Mouse (Mus musculus): Measurements from ENCODE around the gene Tshz2. TPM values are rescaled to one million over a fixed set of nuclear protein-coding genes. Genes with fewer than 3 reads are reported as not detected.

The Tshz2 gene
- polyA plus RNA-seq, 1 experiment from 2014 or later, result 8.4 TPM

- ATAC-seq (ENCODE audit: low FRiP score), result no peak
- Histone ChIP-seq H3K4me2 (no peak overlapping the region), H3K27me3 (no peaks in the 10 kb centered on the region), H3K9ac (no peak overlapping the region), H3K4me1 (no peaks in the 10 kb centered on the region), H3K4me3 (replicated peaks) (no peak overlapping the region), H3K36me3 (replicated peaks) (peaks cover 8% of the 10 kb centered on the region), H3K9me3 (no peaks in the 10 kb centered on the region), H3K27ac (no peak overlapping the region)
- WGBS, result 78% methylated on average over 7 of the region's 7 CpGs
Observed at GRCm38 (mm10) chr2:170101932-170102331, 469.1 kb downstream of the Tshz2 start.

DNA sequence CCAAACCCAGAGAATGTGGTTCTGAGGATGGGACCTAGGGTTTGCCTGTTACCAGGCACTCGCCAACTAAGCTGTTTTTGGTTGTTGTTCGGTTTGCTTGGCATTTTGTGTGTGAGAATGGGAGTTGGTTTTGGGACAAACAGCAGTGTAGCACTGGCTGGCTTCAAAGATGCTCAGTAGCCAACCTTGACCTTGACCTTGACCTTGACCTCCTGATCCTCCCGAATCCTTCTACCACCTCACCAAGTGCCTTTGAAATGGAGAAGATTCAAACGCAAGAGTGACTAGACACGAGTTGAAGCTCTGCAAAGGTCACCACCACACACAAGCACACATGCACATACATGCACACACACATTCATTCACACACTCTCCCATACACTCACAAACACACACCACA, 470.5 kb downstream of the Tshz2 start:
- Histone ChIP-seq H3K4me2 (no peak overlapping the region), H3K4me3 (replicated peaks) (no peak overlapping the region), H3K9me3 (no peaks in the 10 kb centered on the region), H3K9ac (no peak overlapping the region), H3K4me1 (no peaks in the 10 kb centered on the region), H3K27me3 (no peaks in the 10 kb centered on the region), H3K27ac (no peak overlapping the region), H3K36me3 (replicated peaks) (peaks cover 20% of the 10 kb centered on the region)
- no peak for ATAC-seq (ENCODE audit: low FRiP score)
- WGBS, result 88% methylated on average over 5 of the region's 5 CpGs

- no peak for ATAC-seq (ENCODE audit: low FRiP score)
- Histone ChIP-seq H3K4me2 (no peak overlapping the region), H3K27ac (no peak overlapping the region), H3K9me3 (no peaks in the 10 kb centered on the region), H3K4me3 (replicated peaks) (no peak overlapping the region), H3K4me1 (no peaks in the 10 kb centered on the region), H3K36me3 (replicated peaks) (peaks cover 20% of the 10 kb centered on the region), H3K9ac (no peak overlapping the region), H3K27me3 (no peaks in the 10 kb centered on the region)
- 53% methylated on average over 9 of the region's 9 CpGs for whole genome bisulfite sequencing
Observed at GRCm38 (mm10) chr2:170103852-170104251, 471.0 kb downstream of the Tshz2 start.

DNA sequence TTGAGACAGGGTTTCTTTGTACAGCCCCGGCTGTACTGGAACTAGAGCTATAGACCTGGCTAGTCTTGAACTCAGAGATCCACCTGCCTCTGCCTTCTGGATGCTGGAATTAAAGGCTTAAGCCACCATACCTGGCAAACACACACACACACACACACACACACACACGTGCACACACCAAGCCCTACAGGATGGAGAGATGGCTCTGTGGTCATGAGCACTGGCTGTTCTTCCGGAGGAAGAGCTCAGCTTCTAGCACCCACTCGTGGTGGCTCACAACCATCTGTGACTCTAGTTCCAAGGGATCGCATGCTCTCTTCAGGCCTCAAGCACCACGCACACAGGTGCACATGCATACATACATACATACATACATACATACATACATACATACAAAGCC, 471.6 kb downstream of the Tshz2 start:
- 91% methylated on average over 6 of the region's 6 CpGs for WGBS
- no peak for ATAC-seq (ENCODE audit: low FRiP score)
- Histone ChIP-seq H3K9ac (no peak overlapping the region), H3K9me3 (no peaks in the 10 kb centered on the region), H3K36me3 (replicated peaks) (peaks cover 24% of the 10 kb centered on the region), H3K27ac (no peak overlapping the region), H3K4me1 (peaks cover 4% of the 10 kb centered on the region; the same call in 1 of the 2 replicates), H3K27me3 (no peaks in the 10 kb centered on the region), H3K4me3 (replicated peaks) (no peak overlapping the region), H3K4me2 (no peak overlapping the region)

DNA sequence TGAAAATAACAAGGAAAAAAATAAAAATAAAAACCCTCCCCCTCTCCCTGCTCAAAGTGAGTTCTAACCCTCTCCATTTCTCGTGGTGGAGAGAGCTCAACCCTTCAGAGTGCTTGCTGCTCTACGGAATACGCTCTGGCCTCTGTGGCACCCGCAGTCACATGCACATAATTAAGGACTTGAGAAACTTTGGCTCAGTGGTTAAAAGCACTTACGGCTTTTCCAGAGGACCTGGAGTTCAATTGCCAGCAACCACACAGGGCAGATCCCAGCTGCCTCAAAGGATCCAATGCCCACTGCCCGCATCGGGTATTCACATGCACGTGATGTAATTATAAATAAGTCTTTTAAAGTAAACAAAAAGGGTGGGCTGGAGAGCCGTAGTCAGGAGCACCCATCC, 473.2 kb downstream of the Tshz2 start:
- Histone ChIP-seq H3K4me1 (peaks cover 9% of the 10 kb centered on the region), H3K4me3 (replicated peaks) (no peak overlapping the region), H3K36me3 (replicated peaks) (peaks cover 40% of the 10 kb centered on the region), H3K27me3 (no peaks in the 10 kb centered on the region), H3K9me3 (no peaks in the 10 kb centered on the region), H3K9ac (no peak overlapping the region), H3K27ac (no peak overlapping the region), H3K4me2 (no peak overlapping the region)
- ATAC-seq (ENCODE audit: low FRiP score), result no peak
- whole genome bisulfite sequencing, result 76% methylated on average over 9 of the region's 9 CpGs

- H3K4me3 ChIP-seq (replicated peaks), result no peak overlapping the region
- 89% methylated on average over 3 of the region's 3 CpGs for WGBS
- peaks cover 56% of the 10 kb centered on the region for H3K36me3 ChIP-seq (replicated peaks)
- H3K4me1 ChIP-seq, result peaks cover 9% of the 10 kb centered on the region
- no peak overlapping the region for H3K27ac ChIP-seq
- H3K4me2 ChIP-seq, result no peak overlapping the region
- no peaks in the 10 kb centered on the region for H3K27me3 ChIP-seq
- no peak for ATAC-seq (ENCODE audit: low FRiP score)
- no peaks in the 10 kb centered on the region for H3K9me3 ChIP-seq
- H3K9ac ChIP-seq, result no peak overlapping the region
Observed at GRCm38 (mm10) chr2:170107791-170108190, 475.0 kb downstream of the Tshz2 start.

GRCm38 (mm10) chr2:170109528-170109927, 476.7 kb downstream of the Tshz2 start:
- no peaks in the 10 kb centered on the region for H3K27me3 ChIP-seq
- WGBS, result 35% methylated on average over 5 of the region's 5 CpGs
- peaks cover 74% of the 10 kb centered on the region for H3K36me3 ChIP-seq (replicated peaks)
- peaks cover 9% of the 10 kb centered on the region for H3K4me1 ChIP-seq
- H3K4me2 ChIP-seq, result no peak overlapping the region
- no peak overlapping the region for H3K27ac ChIP-seq
- no peak overlapping the region for H3K9ac ChIP-seq
- no peak for ATAC-seq (ENCODE audit: low FRiP score)
- H3K9me3 ChIP-seq, result no peaks in the 10 kb centered on the region
- H3K4me3 ChIP-seq (replicated peaks), result no peak overlapping the region

- H3K36me3 ChIP-seq (replicated peaks), result peaks cover 82% of the 10 kb centered on the region
Observed at GRCm38 (mm10) chr2:170110306-170110705, 477.5 kb downstream of the Tshz2 start.

GRCm38 (mm10) chr2:170116704-170117281, 484.0 kb downstream of the Tshz2 start:
- Histone ChIP-seq H3K4me1 (peaks cover 5% of the 10 kb centered on the region; the same call in 1 of the 2 replicates), H3K27me3 (no peaks in the 10 kb centered on the region), H3K36me3 (replicated peaks) (peaks cover 83% of the 10 kb centered on the region), H3K4me2 (no peak overlapping the region), H3K4me3 (replicated peaks) (no peak overlapping the region), H3K9ac (no peak overlapping the region), H3K9me3 (no peaks in the 10 kb centered on the region), H3K27ac (peak overlapping the region; percentile 15; the same call in 1 of the 2 replicates)
- ATAC-seq (ENCODE audit: low FRiP score), result peak; percentile 33; the same call in 1 of the 2 replicates
- 46% methylated on average over 4 of the region's 4 CpGs for WGBS

More at GRCm38 (mm10) chr2:170110306-170110705, 477.5 kb downstream of the Tshz2 start:
- no peaks in the 10 kb centered on the region for H3K9me3 ChIP-seq
- no peak overlapping the region for H3K4me2 ChIP-seq
- H3K9ac ChIP-seq, result no peak overlapping the region
- H3K27me3 ChIP-seq, result no peaks in the 10 kb centered on the region
- no peak for ATAC-seq (ENCODE audit: low FRiP score)
- 94% methylated on average over 8 of the region's 8 CpGs for WGBS
- no peak overlapping the region for H3K4me3 ChIP-seq (replicated peaks)
- no peak overlapping the region for H3K27ac ChIP-seq
- H3K4me1 ChIP-seq, result peaks cover 9% of the 10 kb centered on the region

GRCm38 (mm10) chr2:170120139-170121027, 487.6 kb downstream of the Tshz2 start:
- WGBS, result 93% methylated on average over 19 of the region's 19 CpGs
- no peak for ATAC-seq (ENCODE audit: low FRiP score)
- H3K36me3 ChIP-seq (replicated peaks), result peaks cover 54% of the 10 kb centered on the region

More at GRCm38 (mm10) chr2:170120139-170121027, 487.6 kb downstream of the Tshz2 start:
- Histone ChIP-seq H3K4me2 (no peak overlapping the region), H3K27ac (no peak overlapping the region), H3K27me3 (no peaks in the 10 kb centered on the region), H3K9me3 (no peaks in the 10 kb centered on the region), H3K4me1 (peaks cover 12% of the 10 kb centered on the region), H3K4me3 (replicated peaks) (no peak overlapping the region), H3K9ac (no peak overlapping the region)

All from forebrain, embryonic 12.5 days (tissue).